Mouse (Mus musculus): Measurements from ENCODE around the gene Gsta2. TPM values are rescaled to one million over a fixed set of nuclear protein-coding genes. Genes with fewer than 3 reads are reported as not detected.
"Not testable (repeated sequence)": the region's sequence is repeated elsewhere in the genome, so short reads cannot be mapped to it uniquely, and the experiment has no call there.

Gene Gsta2
- total and polyA plus RNA-seq, 2 experiments from 2014 or later = not detected

- Histone ChIP-seq H3K27ac (ENCODE audit: low read depth, low read length) (no peak overlapping the region), H3K27me3 (ENCODE audit: insufficient read depth, low read length) (no peaks in the 10 kb centered on the region), H3K4me3 (ENCODE audit: low read depth, low read length) (no peak overlapping the region), H3K9ac (replicated peaks; ENCODE audit: low read length, poor library complexity, severe bottlenecking) (no peak overlapping the region), H3K36me3 (ENCODE audit: insufficient read depth, low read length) (no peaks in the 10 kb centered on the region), H3K9me3 (ENCODE audit: low read length) (no peaks in the 10 kb centered on the region), H3K4me1 (ENCODE audit: insufficient read depth, low read length) (no peaks in the 10 kb centered on the region), H3K4me2 (ENCODE audit: low read depth, low read length, poor library complexity, severe bottlenecking) (no peak overlapping the region)
- WGBS = 94% methylated on average over 7 of the region's 7 CpGs
- ATAC-seq (ENCODE audit: low FRiP score) (no peak), DNase-seq (ENCODE audit: low spot score) (no peak)
- TF ChIP-seq CTCF (IDR thresholded peaks at IDR 0.05) = no peak
Observed at GRCm38 (mm10) chr9:78369786-78370185, 14.2 kb upstream of the Gsta2 start.

- H3K36me3 ChIP-seq (ENCODE audit: insufficient read depth, low read length) = no peaks in the 10 kb centered on the region
- H3K9me3 ChIP-seq (ENCODE audit: low read length) = no peaks in the 10 kb centered on the region
- H3K4me3 ChIP-seq (ENCODE audit: low read depth, low read length) = no peak overlapping the region
- H3K9ac ChIP-seq (replicated peaks; ENCODE audit: low read length, poor library complexity, severe bottlenecking) = no peak overlapping the region
- ATAC-seq (ENCODE audit: low FRiP score) (no peak), DNase-seq (ENCODE audit: low spot score) (no peak)
- WGBS = 92% methylated on average over 2 of the region's 2 CpGs
- no peaks in the 10 kb centered on the region for H3K27me3 ChIP-seq (ENCODE audit: insufficient read depth, low read length)
- no peak overlapping the region for H3K27ac ChIP-seq (ENCODE audit: low read depth, low read length)
- H3K4me2 ChIP-seq (ENCODE audit: low read depth, low read length, poor library complexity, severe bottlenecking) = no peak overlapping the region
- TF ChIP-seq CTCF (IDR thresholded peaks at IDR 0.05) = no peak
- H3K4me1 ChIP-seq (ENCODE audit: insufficient read depth, low read length) = no peaks in the 10 kb centered on the region
Observed at GRCm38 (mm10) chr9:78369349-78369748, 13.8 kb upstream of the Gsta2 start.

- DNase-seq (ENCODE audit: low spot score) (no peak), ATAC-seq (ENCODE audit: low FRiP score) (no peak)
- Histone ChIP-seq H3K36me3 (ENCODE audit: insufficient read depth, low read length) (no peaks in the 10 kb centered on the region), H3K4me3 (ENCODE audit: low read depth, low read length) (no peak overlapping the region), H3K27ac (ENCODE audit: low read depth, low read length) (no peak overlapping the region), H3K9ac (replicated peaks; ENCODE audit: low read length, poor library complexity, severe bottlenecking) (no peak overlapping the region), H3K4me2 (ENCODE audit: low read depth, low read length, poor library complexity, severe bottlenecking) (no peak overlapping the region), H3K4me1 (ENCODE audit: insufficient read depth, low read length) (no peaks in the 10 kb centered on the region), H3K9me3 (ENCODE audit: low read length) (no peaks in the 10 kb centered on the region), H3K27me3 (ENCODE audit: insufficient read depth, low read length) (no peaks in the 10 kb centered on the region)
- WGBS = 83% methylated on average over 3 of the region's 3 CpGs
- TF ChIP-seq CTCF (IDR thresholded peaks at IDR 0.05) = no peak
Observed at GRCm38 (mm10) chr9:78368671-78369293, 13.2 kb upstream of the Gsta2 start.

- not testable (repeated sequence) for H3K9me3 ChIP-seq (ENCODE audit: low read length); H3K4me1 ChIP-seq (ENCODE audit: insufficient read depth, low read length); H3K36me3 ChIP-seq (ENCODE audit: insufficient read depth, low read length); H3K27ac ChIP-seq (ENCODE audit: low read depth, low read length); DNase-seq (ENCODE audit: low spot score); H3K9ac ChIP-seq (replicated peaks; ENCODE audit: low read length, poor library complexity, severe bottlenecking); H3K4me2 ChIP-seq (ENCODE audit: low read depth, low read length, poor library complexity, severe bottlenecking); ATAC-seq (ENCODE audit: low FRiP score); H3K27me3 ChIP-seq (ENCODE audit: insufficient read depth, low read length); H3K4me3 ChIP-seq (ENCODE audit: low read depth, low read length)
- WGBS = 94% methylated on average over 16 of the region's 16 CpGs
Observed at GRCm38 (mm10) chr9:78367959-78368358, 12.4 kb upstream of the Gsta2 start, which contains the start of gene Dppa5a. Dppa5a (minus strand) TSS chr9:78368177.

GRCm38 (mm10) chr9:78365850-78366544 lies 10.4 kb upstream of the Gsta2 start:
- H3K27me3 ChIP-seq (ENCODE audit: insufficient read depth, low read length) = no peaks in the 10 kb centered on the region
- no peaks in the 10 kb centered on the region for H3K4me1 ChIP-seq (ENCODE audit: insufficient read depth, low read length)
- no peak overlapping the region for H3K4me2 ChIP-seq (ENCODE audit: low read depth, low read length, poor library complexity, severe bottlenecking)
- no peak overlapping the region for H3K4me3 ChIP-seq (ENCODE audit: low read depth, low read length)
- ATAC-seq (ENCODE audit: low FRiP score) (no peak), DNase-seq (ENCODE audit: low spot score) (no peak)
- H3K9me3 ChIP-seq (ENCODE audit: low read length) = no peaks in the 10 kb centered on the region
- H3K9ac ChIP-seq (replicated peaks; ENCODE audit: low read length, poor library complexity, severe bottlenecking) = no peak overlapping the region
- no peak overlapping the region for H3K27ac ChIP-seq (ENCODE audit: low read depth, low read length)
- TF ChIP-seq CTCF (IDR thresholded peaks at IDR 0.05) = no peak
- no peaks in the 10 kb centered on the region for H3K36me3 ChIP-seq (ENCODE audit: insufficient read depth, low read length)
- WGBS = 62% methylated on average over 13 of the region's 13 CpGs

GRCm38 (mm10) chr9:78364701-78365100 lies 9.1 kb upstream of the Gsta2 start:
- no peak for TF ChIP-seq CTCF (IDR thresholded peaks at IDR 0.05)
- H3K4me1 ChIP-seq (ENCODE audit: insufficient read depth, low read length) = no peaks in the 10 kb centered on the region
- WGBS = 91% methylated on average over 6 of the region's 6 CpGs
- no peak overlapping the region for H3K9ac ChIP-seq (replicated peaks; ENCODE audit: low read length, poor library complexity, severe bottlenecking)
- DNase-seq (ENCODE audit: low spot score) = no peak
- no peak overlapping the region for H3K27ac ChIP-seq (ENCODE audit: low read depth, low read length)
- H3K4me3 ChIP-seq (ENCODE audit: low read depth, low read length) = no peak overlapping the region
- H3K9me3 ChIP-seq (ENCODE audit: low read length) = no peaks in the 10 kb centered on the region
- H3K27me3 ChIP-seq (ENCODE audit: insufficient read depth, low read length) = no peaks in the 10 kb centered on the region
- H3K4me2 ChIP-seq (ENCODE audit: low read depth, low read length, poor library complexity, severe bottlenecking) = no peak overlapping the region
- no peak for ATAC-seq (ENCODE audit: low FRiP score)
- H3K36me3 ChIP-seq (ENCODE audit: insufficient read depth, low read length) = no peaks in the 10 kb centered on the region
